Mouse (Mus musculus): ENCODE measurements around the gene Gzmb. TPM values are rescaled to one million over a fixed set of nuclear protein-coding genes. Genes with fewer than 3 reads are reported as not detected.

Gene Gzmb
- polyA plus RNA-seq (2012; rRNA removed), result 0.04 and 0.09 TPM in 2 replicates

DNA sequence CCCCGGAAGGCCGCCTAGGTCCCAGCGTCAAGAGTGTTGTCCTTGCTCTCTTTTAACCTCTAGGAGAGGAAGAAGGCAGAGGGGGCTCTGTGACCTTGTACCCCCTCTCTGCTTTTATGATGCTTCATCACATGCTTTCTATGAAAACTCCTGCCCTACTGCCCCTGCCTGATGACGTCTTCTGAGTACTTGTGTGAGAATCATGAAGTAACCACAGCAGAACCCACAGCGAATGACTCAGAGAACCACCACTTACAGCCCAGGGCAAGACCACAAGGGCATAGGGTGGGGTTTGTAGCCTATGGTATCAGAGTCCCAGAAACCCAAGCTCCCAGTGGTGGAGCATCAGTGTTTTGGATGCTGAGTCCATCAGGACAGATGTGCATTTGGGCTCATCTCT, at the start of gene Gzmb:
TSS of gene Gzmb (minus strand) at position 108 of the 400 bp plus-strand sequence.

DNA sequence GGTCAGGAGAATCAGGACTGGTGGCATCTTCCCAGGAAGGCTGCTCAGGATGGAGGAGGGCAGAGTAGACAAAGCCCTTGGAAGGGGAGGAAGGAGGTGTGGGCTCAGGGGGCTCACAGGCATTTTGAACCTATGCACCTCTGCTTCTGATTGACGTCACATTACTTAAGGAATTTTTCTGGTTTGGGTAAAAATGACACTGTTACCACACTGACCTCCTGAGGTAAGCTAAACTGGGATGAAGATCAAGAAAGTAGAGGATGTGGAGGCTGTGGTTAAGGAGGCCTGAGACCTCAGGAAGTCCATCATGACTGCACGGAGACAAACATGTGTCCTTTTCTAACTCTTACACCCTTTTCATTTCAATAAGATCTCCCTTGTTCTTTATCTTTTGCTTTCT, 27.5 kb downstream of the Gzmb start, which contains the start of gene Gzmc:
TSS of gene Gzmc (minus strand) at position 101 of the 400 bp plus-strand sequence.

DNA sequence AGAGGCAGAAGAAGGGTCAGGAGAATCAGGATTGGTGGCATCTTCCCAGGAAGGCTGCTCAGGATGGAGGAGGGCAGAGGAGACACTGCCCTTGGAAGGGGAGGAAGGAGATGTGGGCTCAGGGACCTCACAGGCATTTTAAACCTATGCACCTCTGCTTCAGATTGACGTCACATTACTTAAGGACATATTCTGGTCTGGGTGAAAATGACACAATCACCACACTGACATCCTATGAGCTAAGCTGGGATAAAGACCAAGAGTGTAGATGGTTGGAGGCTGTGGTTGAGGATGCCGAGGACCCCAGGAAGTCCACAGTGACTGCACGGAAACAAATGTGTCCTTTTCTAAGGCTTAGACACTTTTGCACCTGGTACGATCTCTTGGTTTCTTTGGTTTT, 50.7 kb downstream of the Gzmb start, which contains the start of gene Gzmf:
TSS of gene Gzmf (minus strand) at position 101 of the 400 bp plus-strand sequence.

Other genes starting within 250 kb of the Gzmb start
- gene Mcpt1, start 244.3 kb downstream of the Gzmb start, polyA plus RNA-seq (2012; rRNA removed), result 0.08 TPM in 1 of 2 replicates, not detected in the other
- gene Mcpt9, start 231.8 kb downstream of the Gzmb start, polyA plus RNA-seq (2012; rRNA removed), result not detected in 2 replicates
- 0.06 TPM in 1 of 2 replicates, not detected in the other for gene Mcpt2, start 220.2 kb downstream of the Gzmb start, polyA plus RNA-seq (2012; rRNA removed)
- 0.19 TPM in 1 of 2 replicates, not detected in the other for gene Mcpt4, start 199.9 kb downstream of the Gzmb start, polyA plus RNA-seq (2012; rRNA removed)
- 0.07 and 0.23 TPM in 2 replicates for gene Mcpt8, start 177.0 kb downstream of the Gzmb start, polyA plus RNA-seq (2012; rRNA removed)
- 0.22 and 0.29 TPM in 2 replicates for gene Ctsg, start 159.7 kb downstream of the Gzmb start, polyA plus RNA-seq (2012; rRNA removed)
- gene Gzme, start 141.6 kb downstream of the Gzmb start, polyA plus RNA-seq (2012; rRNA removed), result not detected in 2 replicates
- not detected in 2 replicates for gene Gzmd, start 129.7 kb downstream of the Gzmb start, polyA plus RNA-seq (2012; rRNA removed)
- gene Gzmg, start 102.7 kb downstream of the Gzmb start, polyA plus RNA-seq (2012; rRNA removed), result not detected in 2 replicates
- gene Gzmn, start 87.7 kb downstream of the Gzmb start, polyA plus RNA-seq (2012; rRNA removed), result not detected in 2 replicates
- not detected in 2 replicates for gene Gzmf, start 50.8 kb downstream of the Gzmb start, polyA plus RNA-seq (2012; rRNA removed)
- 0.09 TPM in 1 of 2 replicates, not detected in the other for gene Gzmc, start 27.6 kb downstream of the Gzmb start, polyA plus RNA-seq (2012; rRNA removed)
- 0.09 TPM in 2 replicates for gene Atp12a, start 102.8 kb upstream of the Gzmb start, polyA plus RNA-seq (2012; rRNA removed)
- gene Rnf17, start 140.3 kb upstream of the Gzmb start, polyA plus RNA-seq (2012; rRNA removed), result 0.42 and 0.61 TPM in 2 replicates

All from central nervous system, embryonic 14 days (tissue).